Mouse (Mus musculus) intestine, embryonic 16.5 days (tissue): Measurements from ENCODE around the gene Olfr649. TPM values are rescaled to one million over a fixed set of nuclear protein-coding genes. Genes with fewer than 3 reads are reported as not detected.

Experiments used
- ATAC-seq: fragments of 200-750 bp; cut with Nextera tagmentation; 2 replicates; pipeline ENCODE4 v1.8.0; 2017; ENCODE audit warnings: moderate TSS enrichment, moderate library complexity
- H3K27ac ChIP-seq: fragments of 300-500 bp; sonication (generic); 2 replicates; pipeline ENCODE4 v1.5.1; 2014; ENCODE audit warnings: mild to moderate bottlenecking, low read length
- H3K27me3 ChIP-seq: fragments of 300-500 bp; sonication (generic); replicated peaks from 2 replicates; pipeline ENCODE4 v1.6.1; 2014; ENCODE audit warnings: low read length, control low read depth, mixed read lengths; ENCODE audit not compliant: control insufficient read depth, insufficient read depth
- H3K36me3 ChIP-seq: fragments of 300-500 bp; sonication (generic); 2 replicates; pipeline ENCODE4 v1.6.1; 2014; ENCODE audit warnings: low read length, control low read depth; ENCODE audit not compliant: control insufficient read depth, insufficient read depth
- H3K4me1 ChIP-seq: fragments of 300-500 bp; sonication (generic); 2 replicates; pipeline ENCODE4 v1.6.1; 2014; ENCODE audit warnings: low read length, control low read depth, mixed read lengths; ENCODE audit not compliant: control insufficient read depth, insufficient read depth
- H3K4me2 ChIP-seq: fragments of 300-500 bp; sonication (generic); 2 replicates; pipeline ENCODE4 v1.6.1; 2014; ENCODE audit warnings: low read depth, low read length, control low read depth
- H3K4me3 ChIP-seq: fragments of 300-500 bp; sonication (generic); 2 replicates; pipeline ENCODE4 v1.5.1; 2014; ENCODE audit warnings: mild to moderate bottlenecking, low read length
- H3K9ac ChIP-seq: fragments of 300-500 bp; sonication (generic); 2 replicates; pipeline ENCODE4 v1.6.1; 2014; ENCODE audit warnings: low read depth, low read length
- H3K9me3 ChIP-seq: fragments of 300-500 bp; sonication (generic); 2 replicates; pipeline ENCODE4 v1.6.1; 2016; ENCODE audit warnings: low read length, control low read depth; ENCODE audit not compliant: control insufficient read depth
- WGBS: fragments of 180-500 bp; shearing (Covaris S2); extraction: QIAGEN DNeasy Blood & Tissue Kit; methylation state at CpG from one replicate; pipeline ENCODE4 v1.1.7; 2014; 5-methylcytosine and 5-hydroxymethylcytosine counted together
- polyA plus RNA-seq: library from polyadenylated mRNA; unstranded; fragments of >200 nt; fragmentation: Nextera tagmentation; extraction: Ambion mirVana; gene quantifications from 2 replicates; pipeline ENCODE4 v1.2.1, GENCODE M21; 2015

The Olfr649 gene
- not detected in 2 replicates for polyA plus RNA-seq

DNA sequence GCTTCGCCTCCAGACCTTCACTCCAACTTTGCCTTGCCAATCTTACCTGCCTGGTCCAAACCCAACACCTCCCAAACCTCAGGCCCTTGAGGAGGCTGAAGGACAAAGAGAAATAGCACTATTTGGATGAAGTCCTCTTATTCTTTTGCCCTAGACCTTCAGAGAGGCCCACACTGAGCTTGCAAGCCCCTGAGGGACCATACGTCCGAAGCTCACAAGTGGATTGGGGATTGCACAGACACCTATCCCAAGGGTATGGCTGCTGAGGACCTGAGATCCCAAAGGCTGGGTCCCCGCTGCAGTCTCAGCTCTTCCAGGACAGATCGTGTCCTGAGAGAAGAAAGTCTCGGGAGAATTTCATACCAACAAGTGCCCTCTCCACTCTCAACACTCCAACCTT lies at the start of gene Olfr649:
TSS of gene Olfr649 (minus strand) at position 101 of the 400 bp plus-strand sequence.
- 78% methylated on average over 6 of the region's 6 CpGs for WGBS
- no peaks in the 10 kb centered on the region for H3K27me3 ChIP-seq
- ATAC-seq = no peak
- no peak within 1 kb of the TSS for H3K4me3 ChIP-seq
- no peak within 1 kb of the TSS for H3K27ac ChIP-seq
- H3K9ac ChIP-seq = no peak within 1 kb of the TSS
- H3K9me3 ChIP-seq = no peaks in the 10 kb centered on the region
- no peaks in the 10 kb centered on the region for H3K36me3 ChIP-seq
- no peak within 1 kb of the TSS for H3K4me2 ChIP-seq
- H3K4me1 ChIP-seq = no peaks in the 10 kb centered on the region

DNA sequence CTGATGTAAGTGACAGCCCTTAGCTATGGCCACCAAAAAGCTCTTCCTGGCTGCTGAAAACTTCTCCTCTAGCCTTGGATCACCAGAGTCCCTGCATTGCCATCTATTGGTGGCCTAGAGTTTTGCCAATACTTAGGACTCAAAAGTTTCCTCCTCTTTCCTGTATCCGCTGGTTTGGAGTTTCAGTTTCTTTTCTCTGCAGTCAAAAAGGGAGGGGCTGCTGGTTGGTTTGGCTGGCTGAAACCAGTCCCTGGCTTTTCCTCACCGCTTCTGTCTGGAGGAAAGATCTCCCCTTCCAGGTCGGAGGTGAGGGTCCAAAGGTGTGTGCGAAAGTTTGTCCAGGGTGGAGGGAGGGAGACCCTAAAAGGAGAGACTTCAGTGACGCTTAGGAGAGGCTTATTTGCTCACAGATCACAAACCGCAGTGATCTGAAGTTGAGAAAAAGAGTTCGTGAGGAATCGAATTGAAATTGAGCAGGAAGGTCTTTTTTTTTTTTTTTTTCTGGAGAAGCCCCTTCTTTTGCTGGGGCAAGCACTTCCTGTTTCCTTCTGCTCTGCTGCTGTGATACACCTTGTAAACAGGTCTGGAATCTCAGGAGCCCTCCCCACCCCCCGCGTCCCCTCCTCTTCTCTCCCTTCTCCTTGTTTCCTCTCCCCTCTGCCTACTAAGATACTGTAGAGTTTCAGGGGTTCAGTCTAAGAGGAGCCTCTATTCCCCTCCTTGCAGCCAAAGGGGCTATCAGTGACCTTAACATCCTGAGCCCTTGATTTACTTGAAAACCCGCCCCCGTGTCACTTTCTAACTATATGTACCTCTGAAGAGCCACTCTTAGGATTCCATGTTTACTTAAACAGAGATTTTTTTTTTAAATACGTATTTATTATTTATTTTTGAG lies 48.7 kb upstream of the Olfr649 start, which contains the start of gene Trim34a:
TSS of gene Trim34a (plus strand) at position 171 of the 895 bp plus-strand sequence.
- H3K36me3 ChIP-seq = no peaks in the 10 kb centered on the region
- 0 out of 2 replicates have a peak within 1 kb of the TSS, but pooled peaks have one; percentile 57 for H3K27ac ChIP-seq
- 5% methylated on average over 13 of the region's 13 CpGs for WGBS
- H3K4me3 ChIP-seq = peak within 1 kb of the TSS; percentile 65
- peak within 1 kb of the TSS; percentile 61 for H3K4me2 ChIP-seq
- H3K9me3 ChIP-seq = no peaks in the 10 kb centered on the region
- 0 out of 2 replicates have a peak, but pooled peaks cover 3% of the 10 kb centered on the region for H3K4me1 ChIP-seq
- H3K27me3 ChIP-seq = no peaks in the 10 kb centered on the region
- peak; percentile 95 for ATAC-seq
- H3K9ac ChIP-seq = peak within 1 kb of the TSS; percentile 78

DNA sequence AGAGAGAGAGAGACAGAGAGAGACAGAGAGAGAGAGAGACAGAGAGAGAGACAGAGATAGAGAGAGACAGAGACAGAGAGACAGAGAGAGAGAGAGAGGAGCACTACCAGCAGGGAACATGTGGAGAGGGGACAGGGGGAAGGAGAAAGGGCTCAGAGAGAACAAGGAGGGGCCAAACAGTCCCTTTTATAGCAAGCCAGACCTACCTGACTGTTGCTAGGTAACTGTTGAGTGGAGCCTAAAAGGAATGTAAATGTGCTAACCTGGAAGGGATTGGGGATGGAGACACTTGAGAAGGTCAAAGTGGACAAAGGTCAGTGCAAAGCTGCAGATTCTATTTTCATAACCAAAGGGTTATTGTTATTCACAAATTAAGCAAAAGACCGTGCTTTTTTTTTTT lies 47.8 kb upstream of the Olfr649 start:
- H3K9me3 ChIP-seq = no peaks in the 10 kb centered on the region
- no peaks in the 10 kb centered on the region for H3K36me3 ChIP-seq
- no peak overlapping the region for H3K9ac ChIP-seq
- no peak overlapping the region for H3K27ac ChIP-seq
- no peak for ATAC-seq
- WGBS = 67% methylated on average over 1 of the region's 1 CpGs
- H3K4me2 ChIP-seq = no peak overlapping the region
- no peaks in the 10 kb centered on the region for H3K27me3 ChIP-seq
- 0 out of 2 replicates have a peak, but pooled peaks cover 3% of the 10 kb centered on the region for H3K4me1 ChIP-seq
- H3K4me3 ChIP-seq = no peak overlapping the region

DNA sequence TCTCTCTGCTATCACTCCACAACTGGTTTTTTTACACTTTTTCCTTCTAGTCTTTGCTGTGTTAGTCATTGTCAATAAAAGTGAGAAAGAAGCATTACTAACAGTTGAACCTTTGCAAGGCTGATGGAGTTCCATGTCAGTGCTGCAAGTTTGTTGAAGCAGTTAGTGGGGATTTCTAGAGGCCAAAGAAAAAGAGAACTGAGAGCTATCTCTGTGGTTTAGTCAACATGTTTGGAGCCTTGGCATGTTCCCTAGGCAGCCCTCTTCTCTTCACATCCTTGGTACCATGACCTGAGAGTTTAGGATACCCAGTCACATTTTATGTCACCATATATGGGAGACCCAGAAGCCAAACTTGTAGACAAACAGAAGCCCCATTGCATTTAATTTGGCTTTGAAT lies 45.1 kb upstream of the Olfr649 start:
- Histone ChIP-seq H3K4me2 (no peak overlapping the region), H3K4me3 (no peak overlapping the region), H3K36me3 (no peaks in the 10 kb centered on the region), H3K9ac (no peak overlapping the region), H3K27me3 (no peaks in the 10 kb centered on the region), H3K9me3 (no peaks in the 10 kb centered on the region), H3K27ac (no peak overlapping the region), H3K4me1 (0 out of 2 replicates have a peak, but pooled peaks cover 3% of the 10 kb centered on the region)
- ATAC-seq = no peak

DNA sequence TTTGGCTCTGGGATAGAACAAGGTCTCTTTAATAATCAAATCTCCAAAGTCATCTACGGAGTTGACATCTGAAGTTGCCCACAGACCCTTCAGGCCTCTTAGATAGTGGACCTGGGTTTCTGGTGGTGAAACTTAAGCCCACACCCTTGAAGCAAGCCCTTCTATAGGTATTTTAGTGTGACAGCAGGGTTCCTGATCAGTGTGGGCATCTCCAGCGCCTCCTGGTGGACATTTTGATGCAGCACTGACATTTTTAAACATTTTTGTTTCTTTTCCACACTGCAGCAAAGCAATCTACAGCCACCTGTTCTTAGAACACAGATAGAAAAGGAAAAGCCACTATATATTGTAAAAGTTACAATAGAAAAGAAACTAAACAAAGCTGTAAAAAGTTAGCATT lies 35.4 kb upstream of the Olfr649 start:
- Histone ChIP-seq H3K4me2 (no peak overlapping the region), H3K36me3 (no peaks in the 10 kb centered on the region), H3K27me3 (no peaks in the 10 kb centered on the region), H3K9ac (no peak overlapping the region), H3K27ac (no peak overlapping the region), H3K4me3 (no peak overlapping the region), H3K9me3 (no peaks in the 10 kb centered on the region), H3K4me1 (no peaks in the 10 kb centered on the region)
- 38% methylated on average over 2 of the region's 2 CpGs for WGBS
- no peak for ATAC-seq

DNA sequence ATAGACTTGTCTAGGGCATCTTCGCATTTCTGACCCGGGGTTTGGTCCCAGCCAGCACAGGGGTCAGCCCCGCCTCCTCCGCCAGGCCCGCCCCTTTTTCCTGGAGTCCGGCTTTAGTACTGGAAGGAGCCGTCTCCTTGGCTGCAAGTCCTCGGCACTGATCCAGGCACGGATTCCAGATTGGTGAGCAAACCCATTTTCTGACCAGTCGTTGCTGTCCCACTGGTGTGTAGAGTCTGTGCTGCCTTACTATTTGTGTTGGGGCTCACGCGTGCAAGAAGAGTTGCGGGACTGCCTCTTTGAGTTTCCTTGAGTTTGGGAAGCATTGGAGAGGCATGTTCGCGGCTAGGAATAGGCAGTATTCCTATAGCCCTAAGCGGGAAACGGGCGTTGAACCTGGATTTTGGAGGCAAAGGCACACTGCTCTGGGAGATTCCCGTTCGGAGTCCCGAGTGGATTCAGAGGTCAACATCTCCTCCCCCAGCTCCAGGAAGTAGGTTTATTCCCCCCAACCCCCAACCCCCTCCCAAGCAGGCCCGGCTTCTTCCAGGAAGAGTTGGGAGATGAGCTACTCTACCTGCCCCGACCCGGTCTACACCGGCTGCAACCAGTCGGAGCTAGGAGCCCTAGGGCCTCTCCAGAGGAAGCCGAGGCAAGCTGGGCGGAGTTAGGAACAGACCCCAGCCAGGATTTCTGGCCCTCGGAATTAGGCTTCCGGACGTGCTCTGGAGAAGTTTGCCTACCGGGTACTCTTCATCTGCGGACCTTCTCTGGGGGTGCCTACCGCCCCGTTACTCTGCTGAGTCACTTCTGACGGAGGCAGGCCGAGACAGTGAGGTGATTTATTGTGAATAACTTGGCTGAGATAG lies 23.1 kb upstream of the Olfr649 start, which contains the start of gene Trim6:
TSS of gene Trim6 (plus strand) at position 93 of the 869 bp plus-strand sequence.
- H3K27me3 ChIP-seq = no peaks in the 10 kb centered on the region
- peak; percentile 87 for ATAC-seq
- WGBS = 5% methylated on average over 37 of the region's 37 CpGs
- peak within 1 kb of the TSS; percentile 46 for H3K4me3 ChIP-seq
- no peaks in the 10 kb centered on the region for H3K9me3 ChIP-seq
- peak within 1 kb of the TSS; percentile 78 for H3K4me2 ChIP-seq
- peak within 1 kb of the TSS; percentile 68 for H3K9ac ChIP-seq
- peak within 1 kb of the TSS; percentile 23; the same call in 1 of the 2 replicates for H3K27ac ChIP-seq
- H3K36me3 ChIP-seq = no peaks in the 10 kb centered on the region
- peaks cover 5% of the 10 kb centered on the region for H3K4me1 ChIP-seq

DNA sequence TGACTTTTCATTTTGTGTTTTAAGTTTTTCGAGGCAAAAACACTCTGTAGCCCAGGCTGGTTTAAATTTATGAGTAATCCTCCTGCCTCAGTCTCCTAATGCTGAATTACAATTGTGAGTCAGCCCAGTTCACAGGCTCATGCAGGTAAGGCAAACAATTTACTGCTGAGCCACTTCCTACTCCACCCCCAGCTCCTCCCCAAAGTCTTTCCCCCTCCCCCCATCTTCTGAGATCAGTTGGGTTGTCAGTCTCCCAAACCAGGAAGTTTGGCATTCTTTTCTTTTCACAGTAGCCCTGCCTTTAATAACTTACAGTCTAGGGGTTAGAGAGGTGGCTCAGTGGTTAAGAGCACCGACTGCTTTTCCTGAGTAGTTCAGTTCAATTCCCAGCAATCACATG lies 22.1 kb upstream of the Olfr649 start:
- H3K4me2 ChIP-seq = no peak overlapping the region
- no peak overlapping the region for H3K4me3 ChIP-seq
- ATAC-seq = 0 out of 2 replicates have a peak, but pooled peaks have one; percentile 38
- WGBS = 73% methylated on average over 2 of the region's 2 CpGs
- H3K27me3 ChIP-seq = no peaks in the 10 kb centered on the region
- no peaks in the 10 kb centered on the region for H3K9me3 ChIP-seq
- no peak overlapping the region for H3K27ac ChIP-seq
- no peak overlapping the region for H3K9ac ChIP-seq
- peaks cover 5% of the 10 kb centered on the region for H3K4me1 ChIP-seq
- no peaks in the 10 kb centered on the region for H3K36me3 ChIP-seq

DNA sequence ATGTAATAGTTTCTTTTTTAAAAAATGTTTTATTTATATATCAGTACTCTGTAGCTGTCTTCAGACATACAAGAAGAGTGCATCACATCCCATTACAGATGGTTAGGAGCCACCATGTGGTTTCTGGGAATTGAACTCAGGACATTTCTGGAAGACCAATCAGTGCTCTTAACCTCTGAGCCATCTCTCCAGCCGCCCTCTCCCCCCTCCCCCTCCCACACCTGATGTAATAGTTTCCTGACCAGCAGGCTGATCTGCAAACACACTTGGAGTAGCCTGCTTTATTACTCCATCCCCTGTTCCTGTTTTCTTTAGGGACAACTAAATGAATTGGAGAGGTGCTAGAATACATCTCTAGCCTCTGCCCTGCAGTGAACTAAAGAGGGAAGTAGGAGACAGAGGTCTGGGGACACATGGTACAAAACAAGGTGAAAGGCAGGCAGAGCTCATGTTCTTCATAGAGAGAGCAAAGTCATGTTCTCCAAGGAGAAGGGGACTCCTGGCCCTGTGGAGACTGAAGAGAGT lies 20.3 kb upstream of the Olfr649 start:
- no peak overlapping the region for H3K27ac ChIP-seq
- no peaks in the 10 kb centered on the region for H3K36me3 ChIP-seq
- WGBS = 29% methylated on average over 1 of the region's 1 CpGs
- H3K27me3 ChIP-seq = no peaks in the 10 kb centered on the region
- H3K9me3 ChIP-seq = no peaks in the 10 kb centered on the region
- H3K9ac ChIP-seq = no peak overlapping the region
- no peak for ATAC-seq
- no peak overlapping the region for H3K4me3 ChIP-seq
- no peak overlapping the region for H3K4me2 ChIP-seq
- peaks cover 5% of the 10 kb centered on the region for H3K4me1 ChIP-seq

DNA sequence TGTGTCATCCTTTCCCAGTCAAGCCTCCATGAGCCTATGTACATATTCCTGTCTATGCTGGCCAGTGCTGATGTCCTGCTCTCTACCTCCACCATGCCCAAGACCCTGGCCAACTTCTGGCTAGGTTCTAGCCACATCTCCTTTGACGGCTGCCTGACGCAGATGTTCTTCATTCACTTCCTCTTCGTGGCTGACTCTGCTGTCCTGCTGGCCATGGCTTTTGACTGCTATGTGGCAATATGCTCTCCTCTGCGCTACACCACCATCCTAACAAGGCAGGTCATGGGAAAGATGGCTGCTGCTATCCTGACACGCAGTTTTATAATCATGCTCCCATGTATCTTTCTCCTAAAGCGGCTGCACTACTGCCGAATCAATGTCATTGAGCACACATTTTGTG lies 10.4 kb upstream of the Olfr649 start:
- no peak overlapping the region for H3K9ac ChIP-seq
- no peaks in the 10 kb centered on the region for H3K27me3 ChIP-seq
- H3K27ac ChIP-seq = no peak overlapping the region
- ATAC-seq = no peak
- no peak overlapping the region for H3K4me2 ChIP-seq
- H3K36me3 ChIP-seq = no peaks in the 10 kb centered on the region
- no peak overlapping the region for H3K4me3 ChIP-seq
- no peaks in the 10 kb centered on the region for H3K4me1 ChIP-seq
- H3K9me3 ChIP-seq = no peaks in the 10 kb centered on the region
- WGBS = 94% methylated on average over 7 of the region's 7 CpGs
